Mouse (Mus musculus) cerebellum, adult 8-10 months (tissue): ENCODE data around the gene Fer1l5.
A peak's percentile ranks its signal among the peaks of the same experiment; 100 is the strongest.

Experiments
- DNase-seq: peaks from one replicate; pipeline ENCODE4 v3.0.0; 2022

Gene Fer1l5

DNA sequence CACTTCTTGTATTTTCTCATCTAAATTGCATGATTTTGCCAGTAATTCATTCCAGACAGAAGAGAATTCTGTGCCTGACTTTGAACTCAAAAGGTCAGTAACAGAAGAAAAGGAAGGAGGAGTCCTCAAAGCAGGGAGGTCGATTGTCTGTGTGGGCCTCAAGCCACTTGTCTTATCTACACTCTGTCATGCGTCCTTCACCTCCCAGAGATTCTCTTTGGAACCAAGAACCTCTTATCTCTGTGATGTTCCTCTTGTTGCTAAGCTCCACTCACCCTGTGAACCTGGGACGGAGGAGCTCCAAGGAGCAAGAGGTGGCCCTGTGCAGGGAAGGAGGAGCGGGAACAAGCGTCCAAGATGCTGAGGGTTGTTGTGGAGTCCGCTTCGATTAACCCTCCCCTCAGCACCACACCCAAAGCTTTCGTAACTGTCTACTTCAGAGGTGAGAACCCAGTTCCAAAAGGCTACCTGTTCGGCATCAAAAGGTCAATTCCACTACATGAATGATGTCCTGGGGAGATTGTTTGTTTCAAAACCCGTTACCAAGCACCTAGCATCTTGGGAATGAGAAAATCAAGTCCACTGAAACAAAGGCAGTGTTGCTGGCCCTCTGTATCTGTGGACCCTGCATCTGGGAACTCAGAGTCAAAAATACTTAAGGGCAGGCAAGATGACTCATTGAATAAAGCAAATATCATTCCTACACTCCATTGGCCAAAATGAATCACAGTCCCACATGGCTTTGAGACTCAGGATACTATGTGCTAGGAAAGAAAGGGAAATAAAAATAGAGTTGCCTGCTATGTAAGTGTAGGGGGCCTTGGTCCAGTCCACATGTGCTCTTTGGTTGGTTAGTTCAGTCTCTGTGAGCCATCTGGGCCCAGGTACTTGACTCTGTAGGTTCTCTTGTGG lies at the start of gene Fer1l5:
TSS of gene Fer1l5 (plus strand) at position 358 of the 912 bp plus-strand sequence.
- no peak for DNase-seq

DNA sequence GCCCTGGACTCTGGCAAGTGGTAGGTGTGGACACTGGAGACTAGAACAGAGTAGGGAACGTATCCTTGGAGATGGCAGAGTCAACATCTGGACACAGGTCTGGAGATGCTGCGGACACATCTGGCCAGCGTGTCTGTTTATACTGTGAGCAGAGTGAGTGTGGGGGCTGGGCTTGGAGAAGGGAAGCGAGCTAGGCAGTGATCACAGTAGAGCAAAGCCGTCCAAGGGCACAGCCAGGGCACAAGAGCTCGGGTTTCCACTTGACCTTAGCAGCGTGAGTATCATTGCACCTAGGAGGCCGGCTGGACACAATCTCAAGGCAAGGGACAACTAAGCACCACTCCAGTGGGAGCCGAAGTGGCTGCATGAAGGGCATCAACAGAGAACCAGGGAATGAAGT lies 49.0 kb upstream of the Fer1l5 start:
- no peak for DNase-seq

DNA sequence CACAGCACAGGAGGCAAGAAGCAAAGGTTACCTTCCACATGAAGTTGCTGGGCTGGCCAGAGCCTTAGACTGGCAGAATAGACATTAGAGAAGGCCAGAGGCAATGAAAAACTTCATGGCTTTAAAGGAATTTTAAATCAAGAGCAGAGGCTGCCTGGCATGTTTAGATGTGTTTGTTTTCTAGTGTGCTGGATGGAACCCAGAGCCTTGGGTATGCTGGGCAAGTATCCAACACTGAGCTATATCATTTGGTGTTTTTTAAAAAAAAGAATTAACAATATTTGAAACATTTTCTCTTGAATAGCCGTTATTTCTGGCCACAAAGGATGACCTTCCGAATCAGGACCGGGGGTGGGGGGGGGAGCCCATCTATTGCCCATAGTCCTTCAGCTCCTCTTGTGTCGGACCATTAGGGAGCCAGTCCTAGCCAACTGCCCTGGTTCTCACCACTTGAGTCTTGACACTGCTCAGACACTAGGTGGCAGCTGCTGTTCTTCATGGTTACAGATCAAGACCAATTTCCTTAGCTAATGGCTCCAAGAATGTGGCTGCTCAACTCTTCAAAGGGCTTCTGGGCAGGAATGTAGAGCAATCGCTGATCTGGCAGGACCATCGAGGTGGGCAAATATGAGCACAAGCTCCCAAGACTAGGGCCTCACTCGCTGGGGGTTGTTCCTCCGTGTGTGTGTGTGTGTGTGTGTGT lies 48.2 kb upstream of the Fer1l5 start:
- DNase-seq = no peak

DNA sequence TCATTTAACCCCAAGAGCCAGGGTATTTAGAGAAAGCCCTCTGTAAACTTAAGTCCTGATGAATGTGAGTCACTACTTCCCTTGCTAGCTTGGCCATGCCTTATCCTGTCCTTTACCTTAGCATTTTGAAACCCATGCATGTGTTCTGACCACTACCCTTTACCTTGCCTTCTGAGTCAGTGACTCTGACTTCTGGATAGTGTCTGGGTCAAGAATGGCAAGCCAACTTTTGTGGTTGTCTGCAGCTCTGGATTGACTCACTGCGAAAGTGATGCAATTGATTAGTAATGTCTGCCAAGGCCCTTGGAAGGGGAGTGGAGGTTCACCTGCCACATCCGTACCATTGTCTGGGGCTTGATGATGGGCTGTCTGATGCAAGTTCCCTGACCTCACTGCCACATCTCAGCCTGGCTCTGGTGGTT lies 46.2 kb upstream of the Fer1l5 start:
- no peak for DNase-seq

DNA sequence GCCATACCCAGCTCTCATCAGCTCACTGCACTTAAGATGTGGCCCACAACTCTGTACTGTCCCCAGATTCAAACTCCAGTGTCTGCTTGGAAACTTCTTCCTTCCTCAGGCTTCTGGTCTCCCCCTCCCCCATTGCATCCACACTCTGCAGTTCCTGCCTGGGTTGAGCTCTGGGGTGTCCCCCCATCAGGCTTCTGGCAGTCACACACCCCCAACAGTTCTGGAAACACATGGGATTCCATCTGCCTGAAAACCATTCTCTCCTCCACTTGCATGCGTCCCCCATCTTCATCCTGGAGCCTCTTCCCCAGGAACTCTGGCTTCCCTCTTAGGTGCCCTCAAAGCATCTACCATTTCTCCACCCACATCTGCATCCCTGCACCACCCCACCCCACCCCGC lies 45.3 kb upstream of the Fer1l5 start:
- DNase-seq = no peak

DNA sequence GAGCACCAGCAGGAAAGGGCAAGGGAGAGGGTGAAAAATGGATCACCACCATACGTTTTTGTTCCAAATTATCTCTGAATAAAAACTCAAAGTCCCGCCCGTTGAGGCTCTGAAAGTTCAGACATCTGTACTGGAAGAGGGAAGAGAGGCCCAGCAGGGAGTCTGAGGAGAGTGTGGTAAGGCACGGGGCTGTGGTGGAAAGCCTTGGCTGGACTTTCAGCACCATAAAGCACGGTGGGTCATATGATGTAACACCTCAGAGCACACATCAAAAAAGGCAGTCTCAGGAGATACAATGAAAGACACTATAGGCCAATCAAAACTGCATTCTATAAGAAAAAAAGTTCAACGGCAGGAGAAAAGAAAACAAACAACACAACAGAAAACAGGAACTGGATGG lies 40.3 kb upstream of the Fer1l5 start:
- no peak for DNase-seq

DNA sequence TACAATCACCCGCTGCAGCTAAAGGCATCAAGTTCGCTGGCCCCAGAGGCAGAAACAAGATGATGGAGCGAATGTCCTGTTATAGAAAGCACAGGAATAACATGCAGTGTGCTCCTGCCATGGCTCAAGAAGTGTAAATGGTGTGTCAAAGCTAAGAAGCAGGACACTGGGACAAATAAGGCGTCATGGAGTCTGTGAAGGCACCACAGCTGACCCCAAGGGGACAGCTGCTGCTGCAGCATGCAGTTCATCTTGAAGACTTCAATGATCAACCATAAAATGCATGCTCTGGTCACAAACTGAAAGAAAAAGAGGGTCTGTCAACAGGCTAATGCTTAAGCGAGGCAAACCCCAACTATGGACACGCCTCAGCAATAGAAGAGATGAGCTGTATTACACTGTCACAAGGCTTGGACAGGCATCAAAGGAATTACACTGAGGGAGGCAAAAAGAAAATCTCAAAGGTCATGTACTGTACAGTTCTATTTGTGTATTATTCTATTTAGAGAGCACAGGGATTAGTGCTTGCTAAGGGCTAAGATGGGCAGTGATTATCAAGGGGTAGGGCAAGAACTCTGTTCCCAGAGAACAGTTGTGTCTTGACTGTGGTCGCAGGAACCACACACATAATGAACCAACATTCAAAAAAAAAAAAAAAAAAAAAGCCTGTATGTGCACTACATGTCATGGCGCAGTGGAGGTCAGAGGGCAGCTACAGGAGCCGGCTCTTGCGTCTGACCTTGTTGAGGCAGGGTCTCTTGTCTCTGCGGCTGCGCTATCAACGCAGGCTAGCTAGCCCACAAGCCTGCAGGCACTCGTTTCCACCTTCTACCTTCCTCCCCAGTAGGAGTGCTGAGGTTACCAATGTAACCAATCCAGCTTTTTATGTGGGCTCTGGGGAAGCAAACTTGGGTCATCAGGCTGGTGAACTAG lies 38.9 kb upstream of the Fer1l5 start:
- no peak for DNase-seq

DNA sequence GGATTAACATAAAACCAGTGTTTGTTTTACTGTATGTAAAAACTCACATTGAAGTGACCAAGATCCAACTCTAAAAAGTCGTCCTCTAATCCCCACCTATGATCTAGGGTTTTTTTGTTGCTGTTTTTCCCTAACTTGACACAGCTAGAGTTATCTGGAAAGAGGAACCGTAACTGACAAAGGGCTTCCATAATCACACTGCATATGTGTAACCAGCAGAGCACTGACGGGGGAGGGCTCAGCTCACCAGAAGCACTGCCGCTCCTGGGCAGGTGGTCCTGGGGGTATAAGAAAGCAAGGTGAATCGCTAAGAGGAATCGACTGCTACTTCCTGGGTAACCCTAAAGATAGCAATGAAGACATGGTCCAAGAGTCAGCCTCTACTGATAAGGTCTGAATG lies 29.5 kb upstream of the Fer1l5 start:
- no peak for DNase-seq

DNA sequence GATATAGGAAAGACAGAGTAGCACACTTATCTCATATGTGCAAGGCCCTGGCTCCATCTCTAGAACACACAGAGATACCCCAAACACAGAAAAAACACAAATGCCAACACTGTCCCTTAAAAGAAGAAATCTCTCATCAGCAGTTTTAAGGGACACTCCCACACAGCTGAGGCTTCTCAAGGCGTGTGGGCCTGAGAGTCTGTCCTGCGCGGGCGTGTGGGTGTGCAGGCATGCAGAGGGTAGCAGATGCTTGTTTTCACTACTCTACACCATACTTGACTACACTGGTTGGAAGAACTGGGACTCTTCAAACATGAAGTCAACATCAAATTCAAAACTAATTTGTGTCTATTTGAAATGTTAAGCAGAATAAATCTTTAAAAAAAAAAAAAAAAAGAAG lies 19.7 kb upstream of the Fer1l5 start:
- DNase-seq = no peak

DNA sequence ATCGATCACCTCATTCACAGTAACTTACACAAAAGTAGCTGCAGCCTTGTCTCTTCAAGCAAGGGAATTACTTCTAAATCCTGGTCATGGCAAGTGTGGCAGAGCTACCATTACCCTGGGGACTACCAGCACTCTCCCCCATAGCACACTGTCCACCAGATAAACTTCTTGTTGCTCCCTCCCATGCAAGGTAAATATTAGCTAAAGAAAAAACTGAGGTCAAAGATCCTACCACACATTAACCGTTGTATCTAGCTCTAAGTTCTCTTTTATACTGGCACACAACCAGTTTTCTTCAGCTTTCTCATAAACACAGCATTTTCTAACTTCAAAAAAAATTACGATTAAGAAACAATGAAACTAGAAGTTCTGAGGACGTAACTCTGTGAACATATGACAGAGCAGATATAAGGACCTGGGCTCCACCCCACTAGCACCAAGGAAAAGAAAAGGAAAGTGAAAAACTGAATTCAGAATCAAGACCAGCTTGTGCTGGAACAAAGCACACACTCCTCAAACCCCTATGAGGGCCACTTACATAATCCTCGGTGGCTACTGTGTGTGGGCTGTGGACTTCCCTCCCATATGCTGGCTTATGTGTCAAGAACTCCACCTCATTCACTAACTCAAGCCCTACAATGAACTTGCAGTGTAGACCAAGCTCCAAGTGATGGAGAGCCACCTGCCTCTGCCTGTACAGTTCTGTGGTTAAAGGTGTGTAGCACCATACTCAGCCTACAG lies 15.0 kb upstream of the Fer1l5 start:
- no peak for DNase-seq

DNA sequence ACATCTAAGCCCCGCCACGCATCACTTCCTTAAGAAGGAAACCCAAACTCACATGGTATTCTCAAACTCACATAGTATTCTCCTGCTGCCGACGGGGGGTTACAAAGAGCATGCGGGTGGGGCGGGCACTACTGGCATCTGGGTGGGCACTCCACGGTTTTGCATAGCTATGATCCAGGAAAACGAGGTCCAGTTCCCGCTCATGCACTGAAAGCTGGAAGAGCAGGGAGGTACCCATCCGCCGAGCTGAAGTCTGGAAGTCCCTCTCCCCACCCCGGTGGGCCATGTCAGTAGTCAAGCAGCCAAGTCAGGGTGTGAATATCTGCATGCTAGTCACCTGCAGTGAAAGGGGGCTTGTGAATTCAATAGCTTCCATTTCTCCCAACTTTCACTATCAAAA lies 4.4 kb upstream of the Fer1l5 start:
- DNase-seq = no peak

DNA sequence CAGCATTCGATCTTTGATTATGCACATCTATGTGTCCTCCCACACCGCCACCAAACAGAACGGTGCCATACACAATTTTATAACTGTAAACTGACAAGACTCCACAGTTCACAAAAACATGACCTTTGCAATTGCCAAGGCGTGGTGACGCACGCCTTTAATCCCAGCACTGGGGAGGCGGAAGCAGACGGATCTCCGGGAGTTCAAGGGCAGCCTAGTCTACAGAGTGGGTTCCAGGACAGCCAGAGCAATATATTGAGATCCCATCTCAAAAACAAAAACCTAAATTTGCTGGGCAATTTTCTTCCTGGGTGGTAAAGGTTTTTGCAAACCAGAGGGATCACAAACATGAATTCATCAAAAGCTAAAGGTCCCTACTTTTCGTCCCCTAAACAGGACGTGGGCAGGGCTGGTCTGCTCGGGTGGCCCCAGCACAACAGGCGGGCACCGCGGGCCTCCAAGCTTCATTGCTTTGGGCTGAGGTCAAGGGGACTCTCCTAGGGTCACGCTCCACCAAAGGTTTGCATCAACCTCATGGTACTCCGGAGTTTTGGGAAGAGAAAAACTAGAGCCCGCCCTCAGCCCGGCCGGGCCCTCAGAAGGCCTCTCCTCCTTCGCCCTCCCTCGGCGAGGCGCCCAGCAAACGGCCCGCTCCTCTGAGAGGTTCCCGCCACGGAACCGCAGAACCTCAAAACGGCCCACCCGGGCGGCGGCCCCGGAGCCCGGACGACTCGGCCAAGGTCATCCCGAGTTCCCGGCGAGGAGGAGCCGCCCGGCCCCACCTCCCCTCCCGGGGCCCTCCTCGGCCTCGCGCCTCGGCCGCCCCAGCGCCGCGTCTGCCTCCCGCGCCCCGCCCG lies 3.8 kb upstream of the Fer1l5 start:
- peak; percentile 12 for DNase-seq

DNA sequence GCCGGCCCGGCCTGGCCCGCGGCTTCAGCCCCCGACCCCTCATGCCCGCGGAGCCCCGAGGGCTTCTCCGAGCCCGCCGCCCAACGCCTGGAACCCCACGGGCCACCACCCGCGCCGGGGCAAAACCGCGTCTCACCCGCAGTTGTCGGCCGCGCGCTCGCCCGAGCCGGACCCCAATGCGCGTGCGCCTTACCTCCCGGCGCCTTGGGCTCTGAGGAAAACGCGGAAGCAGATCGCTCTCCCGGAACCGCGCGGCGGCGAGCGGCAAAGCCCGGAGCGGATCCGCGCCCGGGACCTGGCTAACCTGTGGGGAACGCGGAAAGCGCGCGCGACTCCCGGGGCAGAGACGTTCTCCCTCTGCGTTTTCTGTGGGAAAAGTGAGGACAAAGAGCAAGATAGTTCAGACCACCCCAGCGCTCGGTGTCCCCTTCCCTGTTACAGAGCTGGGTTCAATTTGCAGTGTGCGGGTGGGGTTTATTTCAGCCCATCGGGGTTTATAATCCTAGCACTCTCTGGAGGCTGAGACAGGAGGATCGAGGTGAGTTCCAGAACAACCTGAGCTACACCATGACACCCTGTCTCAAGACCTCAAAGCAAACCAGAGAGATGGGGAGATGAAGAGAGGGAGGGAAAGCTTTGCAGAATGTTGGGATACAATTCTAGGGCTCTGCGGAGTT lies 3.0 kb upstream of the Fer1l5 start, which contains the start of gene Kansl3:
TSS of gene Kansl3 (minus strand) at position 213 of the 677 bp plus-strand sequence.
- peak; percentile 87 for DNase-seq

DNA sequence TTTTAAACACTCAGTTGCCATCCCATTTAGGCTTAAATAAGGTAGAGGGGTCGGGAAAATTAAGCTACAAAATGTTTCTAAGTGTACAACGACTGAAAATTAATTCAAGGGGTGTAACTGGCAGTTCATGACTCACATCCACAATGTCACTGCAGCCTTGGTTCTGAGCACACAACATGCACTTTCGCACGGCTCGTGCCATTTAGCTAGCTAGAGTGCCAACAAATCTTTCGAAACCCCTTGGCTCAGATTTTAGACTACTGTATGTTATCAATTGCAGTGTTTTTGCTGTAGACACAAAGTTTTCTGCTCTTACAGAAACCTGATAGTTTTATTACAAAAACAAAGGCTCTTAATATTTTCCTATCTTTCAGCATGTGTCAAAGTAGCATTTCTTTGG lies 1.2 kb upstream of the Fer1l5 start:
- DNase-seq = no peak

DNA sequence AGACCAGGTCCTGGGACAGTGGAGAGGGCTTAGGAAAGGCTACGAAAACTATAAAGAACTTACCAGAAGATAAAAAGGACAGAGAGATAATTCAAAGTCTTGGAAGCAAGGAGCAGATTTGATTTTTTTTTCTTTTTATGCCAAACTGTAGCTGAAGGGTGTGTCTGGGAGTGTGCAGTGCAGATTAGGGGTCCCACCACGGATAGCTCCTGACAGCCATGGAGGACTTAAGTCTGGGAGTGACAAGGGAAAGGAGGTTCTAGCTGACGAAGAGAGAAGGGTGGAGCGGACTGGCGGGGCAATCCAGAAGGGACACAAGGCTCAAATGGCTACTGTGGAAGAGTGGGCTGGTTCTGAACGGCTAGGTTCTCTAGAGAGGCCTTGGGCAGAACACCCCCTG lies 6.8 kb downstream of the Fer1l5 start:
- DNase-seq = no peak

DNA sequence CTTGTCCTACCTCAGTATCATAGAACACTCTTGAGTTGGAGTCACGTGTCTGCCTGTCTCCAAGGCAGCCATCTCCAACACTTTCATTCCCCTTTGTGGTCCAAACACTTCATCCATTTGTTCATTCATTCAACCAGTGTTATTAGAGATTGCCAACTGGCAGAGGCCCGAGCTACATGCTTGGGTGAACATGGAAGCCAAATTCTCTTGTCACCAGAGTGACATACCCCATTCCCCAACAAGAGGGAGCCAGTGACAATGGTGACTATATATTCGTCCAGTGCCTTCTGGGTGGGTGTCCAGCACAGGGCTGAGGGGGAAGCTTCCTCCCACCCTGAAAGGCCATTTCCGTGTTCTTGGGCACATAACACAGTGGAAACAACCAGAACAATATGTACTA lies 7.5 kb downstream of the Fer1l5 start:
- DNase-seq = no peak

DNA sequence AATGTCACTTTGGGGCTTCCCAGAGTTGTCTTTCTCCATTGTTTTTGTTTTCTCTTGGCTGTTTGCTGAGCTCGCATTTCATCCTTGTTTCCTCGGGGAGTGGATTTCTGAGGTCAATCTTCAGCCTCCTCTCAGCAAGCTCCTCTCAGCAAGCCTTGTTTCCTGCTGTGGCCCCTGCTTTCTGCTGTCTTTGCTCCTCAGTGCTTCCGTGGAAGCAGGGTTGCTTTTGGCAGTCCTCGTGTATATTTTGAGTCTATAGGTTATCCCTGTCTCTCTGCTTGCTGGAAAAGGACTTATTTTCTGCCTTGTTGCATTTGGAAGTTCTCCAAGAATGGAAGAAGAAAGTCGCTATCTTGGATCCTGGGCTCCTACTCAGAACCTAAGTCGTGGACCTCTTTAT lies 24.9 kb downstream of the Fer1l5 start:
- DNase-seq = no peak

DNA sequence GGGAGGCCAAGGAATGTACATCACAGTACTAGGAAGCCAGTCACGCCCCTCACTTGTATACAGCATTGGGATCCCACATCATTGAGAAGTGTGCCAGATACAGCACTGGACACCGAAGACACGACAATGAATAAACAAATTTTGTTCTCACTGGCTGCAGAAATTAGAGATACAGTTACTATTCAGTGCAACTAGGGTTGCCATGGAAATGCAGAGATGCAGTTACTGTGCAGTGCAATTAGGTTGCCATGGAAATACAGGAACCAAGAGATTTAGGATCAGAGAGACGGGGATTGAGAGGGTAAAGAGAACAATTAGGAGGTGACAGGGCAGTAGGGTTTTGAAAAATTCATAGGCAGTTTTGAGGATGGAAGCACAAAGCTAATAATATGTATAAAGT lies 29.4 kb downstream of the Fer1l5 start:
- DNase-seq = no peak

DNA sequence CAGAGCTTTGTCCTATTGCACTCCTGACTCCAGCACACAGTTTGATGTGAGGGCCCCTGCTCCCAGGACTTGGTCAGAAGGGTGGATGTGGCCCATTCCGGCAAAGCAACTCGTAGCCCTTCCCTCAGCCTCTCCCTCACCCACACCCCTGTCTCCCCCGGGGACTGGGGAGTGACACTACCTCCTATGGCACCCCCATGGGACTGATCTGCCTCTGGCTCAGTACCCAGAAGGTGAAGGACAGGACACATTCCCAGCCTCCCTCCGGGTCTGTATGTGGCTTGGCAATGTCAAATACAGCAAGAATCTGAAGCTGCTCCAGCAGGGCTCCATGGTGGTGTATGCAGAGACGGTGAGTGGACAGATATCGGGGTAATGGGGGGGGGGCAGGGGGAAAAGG lies 32.4 kb downstream of the Fer1l5 start:
- DNase-seq = no peak

DNA sequence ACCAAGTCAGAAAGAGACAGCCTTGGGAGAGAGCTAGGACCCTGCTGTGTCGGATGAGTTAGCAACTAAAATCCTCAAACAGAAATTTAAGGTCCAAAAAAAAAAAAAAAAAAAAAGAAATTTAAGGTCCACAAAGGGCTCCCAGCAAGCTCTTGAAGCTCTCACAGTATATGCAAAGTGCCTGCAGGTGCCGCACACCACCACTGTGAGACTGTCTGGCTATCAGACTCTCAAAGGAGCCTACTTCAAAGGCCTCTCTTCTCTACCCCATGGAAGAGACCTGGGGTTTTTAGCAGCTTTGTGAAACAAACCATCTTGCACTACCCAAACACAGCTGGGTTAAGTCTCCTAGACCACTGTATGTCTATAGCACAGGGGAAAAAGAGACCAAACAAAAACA lies 57.4 kb downstream of the Fer1l5 start:
- DNase-seq = no peak

DNA sequence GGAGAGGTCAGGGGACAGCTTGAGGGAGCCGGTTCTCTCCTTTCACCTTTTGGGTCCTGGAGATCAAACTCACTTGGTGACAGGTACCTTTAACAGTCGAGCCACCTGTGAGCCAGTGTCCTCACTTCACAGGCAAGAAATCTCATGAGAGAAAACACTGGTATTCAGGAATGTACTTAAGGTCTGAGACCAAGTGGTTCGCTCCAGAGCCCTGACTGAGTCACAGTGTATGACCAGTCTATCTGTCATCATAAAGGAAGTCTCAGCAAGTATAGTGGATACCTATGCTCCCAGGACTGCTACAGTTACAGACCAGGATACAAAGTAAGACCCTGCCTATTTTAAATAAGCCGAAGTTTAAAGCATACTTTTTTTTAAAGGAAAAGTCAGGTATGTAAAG lies 60.9 kb downstream of the Fer1l5 start:
- no peak for DNase-seq
